In the genomic region with DNA sequence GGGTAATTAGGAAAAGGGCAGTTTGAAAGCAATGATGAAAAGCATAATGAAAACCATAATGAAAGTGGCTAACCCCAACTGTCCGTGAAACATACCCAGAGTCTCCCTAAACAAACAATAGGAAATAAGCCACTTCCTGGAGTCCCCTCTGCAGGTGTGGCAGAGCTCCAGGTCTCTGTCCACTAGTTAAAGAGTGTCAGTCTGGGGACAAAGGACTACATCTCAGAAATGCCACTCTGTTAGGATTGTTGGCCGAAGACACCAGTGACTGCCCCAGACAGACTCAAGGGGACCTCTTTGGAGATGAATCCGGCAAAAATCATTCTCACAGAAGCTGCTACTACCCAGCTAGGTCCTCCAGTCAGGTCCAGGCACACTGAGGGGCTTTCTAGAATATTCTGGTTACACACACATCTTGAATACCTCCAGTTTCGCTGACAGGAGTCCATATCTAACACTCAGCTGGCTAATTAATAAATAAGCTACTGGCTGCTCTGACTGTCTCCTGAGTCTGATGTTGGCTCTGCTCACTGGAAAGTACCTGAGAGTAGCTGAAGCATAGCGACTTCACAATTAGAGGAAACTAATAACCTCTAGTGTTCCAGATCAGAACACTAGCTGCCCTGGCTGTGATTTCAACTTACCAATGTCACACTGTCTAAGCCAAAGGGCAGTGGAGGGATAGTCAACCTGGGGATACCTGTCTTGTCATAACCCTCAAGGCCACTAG, we compare ENCODE assay signal across 20 mouse cellular contexts. TPM values are rescaled to one million over a fixed set of nuclear protein-coding genes. Genes with fewer than 3 reads are reported as not detected.
"Had no signal": no experiment of that assay in that cellular context is flagged by ENCODE, and none has a peak within 500 bp of the region (broad histone marks: within the 10 kb centered on the region; RNA-seq: fewer than 3 reads in every experiment).

No protein-coding gene starts in this region.

- H3K4me1 ChIP-seq: limb, embryonic 12.5 days; limb, embryonic 15.5 days; midbrain, embryonic 12.5 days; midbrain, embryonic 15.5 days; neural tube, embryonic 12.5 days; neural tube, embryonic 15.5 days had no signal

- H3K36me3 ChIP-seq: limb, embryonic 12.5 days; limb, embryonic 15.5 days; midbrain, embryonic 12.5 days; midbrain, embryonic 15.5 days; neural tube, embryonic 12.5 days; neural tube, embryonic 15.5 days had no signal

- H3K27me3 ChIP-seq: limb, embryonic 12.5 days; limb, embryonic 15.5 days; midbrain, embryonic 12.5 days; midbrain, embryonic 15.5 days; neural tube, embryonic 12.5 days; neural tube, embryonic 15.5 days had no signal

- DNase-seq: left cerebral cortex, postnatal 4 days; liver, postnatal 0 days; lung, embryonic 14.5 days; right cerebral cortex, adult 18-20 months; right cerebral cortex, postnatal 14 days; right cerebral cortex, postnatal 4 days; thymus, adult 2 months had no signal

- H3K4me3 ChIP-seq: limb, embryonic 12.5 days; limb, embryonic 15.5 days; midbrain, embryonic 12.5 days; midbrain, embryonic 15.5 days; neural tube, embryonic 12.5 days; neural tube, embryonic 15.5 days had no signal

- ATAC-seq: inflammation-experienced regulatory T-cells, adult 6 months; liver, postnatal 0 days; lung, postnatal 0 days had no signal

- H3K27ac ChIP-seq: limb, embryonic 12.5 days; limb, embryonic 15.5 days; liver, embryonic 14.5 days; macrophage; midbrain, embryonic 12.5 days; midbrain, embryonic 15.5 days; neural tube, embryonic 12.5 days; neural tube, embryonic 15.5 days; stomach, postnatal 0 days had no signal

- H3K9me3 ChIP-seq: limb, embryonic 12.5 days; limb, embryonic 15.5 days; midbrain, embryonic 12.5 days; midbrain, embryonic 15.5 days; neural tube, embryonic 12.5 days; neural tube, embryonic 15.5 days had no signal

- H3K4me2 ChIP-seq: limb, embryonic 12.5 days; limb, embryonic 15.5 days; liver, embryonic 11.5 days; lung, embryonic 14.5 days; midbrain, embryonic 12.5 days; midbrain, embryonic 15.5 days; neural tube, embryonic 12.5 days; neural tube, embryonic 15.5 days had no signal

- H3K9ac ChIP-seq: limb, embryonic 12.5 days; limb, embryonic 15.5 days; liver, embryonic 14.5 days; liver, postnatal 0 days; lung, embryonic 14.5 days; midbrain, embryonic 12.5 days; midbrain, embryonic 15.5 days; neural tube, embryonic 12.5 days; neural tube, embryonic 15.5 days had no signal

RNA-seq across cellular contexts. Expression of a gene that starts 12.2 kb away (rescaled TPM):
- total RNA-seq: megakaryocyte, adult 5-6 weeks had no signal
- polyA plus RNA-seq: liver, postnatal 0 days; lung, embryonic 14.5 days; midbrain, embryonic 15.5 days had no signal
